Mouse (Mus musculus) ES-Bruce4 (cell line): ENCODE results near the gene Acsl5. TPM values are rescaled to one million over a fixed set of nuclear protein-coding genes. Genes with fewer than 3 reads are reported as not detected.

Experiments
- H3K27ac ChIP-seq: 2 replicates; pipeline ENCODE4 v1.5.1; 2012; ENCODE audit warnings: low read length, inconsistent platforms; ENCODE audit not compliant: insufficient read depth
- H3K27me3 ChIP-seq: 2 replicates; pipeline ENCODE4 v1.6.1; 2012; ENCODE audit warnings: mild to moderate bottlenecking, low read length, inconsistent platforms; ENCODE audit not compliant: control insufficient read depth, poor library complexity, insufficient read depth, severe bottlenecking
- H3K36me3 ChIP-seq: 2 replicates; pipeline ENCODE4 v1.6.1; 2012; ENCODE audit warnings: inconsistent platforms, mild to moderate bottlenecking, low read length, moderate library complexity; ENCODE audit not compliant: control insufficient read depth, poor library complexity, insufficient read depth, severe bottlenecking
- H3K4me1 ChIP-seq: one replicate; pipeline ENCODE4 v1.8.1; 2011; ENCODE audit warnings: low read length; ENCODE audit not compliant: control insufficient read depth, insufficient read depth
- H3K4me3 ChIP-seq: 2 replicates; pipeline ENCODE4 v1.5.1; 2011; ENCODE audit warnings: low read depth, mild to moderate bottlenecking, low read length
- H3K9ac ChIP-seq: 2 replicates; pipeline ENCODE4 v1.6.1; 2012; ENCODE audit warnings: low read depth, mild to moderate bottlenecking, inconsistent platforms; ENCODE audit not compliant: poor library complexity, severe bottlenecking
- H3K9me3 ChIP-seq: replicated peaks from 2 replicates; pipeline ENCODE4 v1.6.1; 2012; ENCODE audit warnings: mild to moderate bottlenecking, low read length, inconsistent platforms; ENCODE audit not compliant: control insufficient read depth, poor library complexity, insufficient read depth, severe bottlenecking
- CTCF ChIP-seq: IDR thresholded peaks from one replicate; pipeline ENCODE4 v1.8.1; 2011; ENCODE audit warnings: low read depth, low read length
- EP300 ChIP-seq: IDR thresholded peaks from 2 replicates; pipeline ENCODE4 v1.6.1; 2011; ENCODE audit warnings: low read depth, low read length; ENCODE audit not compliant: insufficient read depth
- POLR2A ChIP-seq: IDR thresholded peaks from one replicate; pipeline ENCODE4 v1.8.1; 2011; ENCODE audit warnings: low read length; ENCODE audit not compliant: insufficient read depth
- polyA plus RNA-seq: library from polyadenylated mRNA; stranded (reverse); fragments of >200 nt; gene quantifications from 2 replicates; pipeline ENCODE4 v1.2.4, GENCODE M21; 2011; ENCODE audit warnings: low read depth; ENCODE audit not compliant: missing spikeins, insufficient read depth, insufficient read length

Gene Acsl5
- polyA plus RNA-seq, 1 experiment: 22.0 TPM

DNA sequence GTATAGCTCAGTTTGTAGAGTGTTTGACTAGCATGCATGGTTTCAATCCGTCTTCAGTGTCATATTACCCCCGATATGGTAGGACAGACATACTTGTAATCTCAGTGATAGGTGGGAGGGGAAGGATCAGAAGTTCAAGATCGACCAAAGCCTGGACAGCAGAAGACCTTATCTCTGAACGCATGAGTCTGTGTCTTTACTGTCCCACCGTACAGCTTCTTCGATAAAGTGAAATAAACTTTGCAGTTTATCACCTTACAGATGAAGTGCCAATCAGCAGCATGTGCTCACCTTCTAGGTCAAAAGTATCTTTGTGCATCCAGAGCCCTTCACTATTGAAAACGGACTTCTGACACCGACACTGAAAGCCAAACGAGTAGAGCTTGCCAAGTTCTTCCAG is 43.3 kb downstream of the Acsl5 start:
- TF ChIP-seq EP300 (no peak), POLR2A (no peak), CTCF (no peak)
- H3K9me3 ChIP-seq: no peaks in the 10 kb centered on the region
- no peak overlapping the region for H3K27ac ChIP-seq
- no peaks in the 10 kb centered on the region for H3K27me3 ChIP-seq
- no peak overlapping the region for H3K4me3 ChIP-seq
- H3K4me1 ChIP-seq: no peaks in the 10 kb centered on the region
- no peak overlapping the region for H3K9ac ChIP-seq
- peaks cover 15% of the 10 kb centered on the region for H3K36me3 ChIP-seq

DNA sequence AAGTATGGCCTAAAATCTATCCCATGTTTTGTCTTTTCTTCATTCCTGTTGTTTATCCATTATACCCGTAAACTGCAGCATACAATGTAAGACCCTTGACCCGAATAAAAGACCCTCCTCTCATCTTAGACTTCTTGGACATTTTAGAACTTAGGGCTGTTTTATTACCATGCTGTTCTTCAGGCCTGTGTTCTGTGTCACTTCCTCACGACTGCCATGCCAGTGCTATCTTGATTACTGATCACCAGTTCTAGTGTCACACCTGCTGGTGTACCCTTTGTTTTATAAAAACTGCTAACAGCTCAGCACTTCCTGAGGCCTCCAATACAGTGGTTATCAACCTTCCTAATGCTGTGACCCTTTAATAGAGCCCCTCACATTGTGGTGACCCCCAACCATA is 43.8 kb downstream of the Acsl5 start:
- Histone ChIP-seq H3K9ac (no peak overlapping the region), H3K4me1 (no peaks in the 10 kb centered on the region), H3K9me3 (no peaks in the 10 kb centered on the region), H3K27ac (no peak overlapping the region), H3K36me3 (peaks cover 16% of the 10 kb centered on the region), H3K4me3 (no peak overlapping the region), H3K27me3 (no peaks in the 10 kb centered on the region)
- TF ChIP-seq CTCF: no peak

DNA sequence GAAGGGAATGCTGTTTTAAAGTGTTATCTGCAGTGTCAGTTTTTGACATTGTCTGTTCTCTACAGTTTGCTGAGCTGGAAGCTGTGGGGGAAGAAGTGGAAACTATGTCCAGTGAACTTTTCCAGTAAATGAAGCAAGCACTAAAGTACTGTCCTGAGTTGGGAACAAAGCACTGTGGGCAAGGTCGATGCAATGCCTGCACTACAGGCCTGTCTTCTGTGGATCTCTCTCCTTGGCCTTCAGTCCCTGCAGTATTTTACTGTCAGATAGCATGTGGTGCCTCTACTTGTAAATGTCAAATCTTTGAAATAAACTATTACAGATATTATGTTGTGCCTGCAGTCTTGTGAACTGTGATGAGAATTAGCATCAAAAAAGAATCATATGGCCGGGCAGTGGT is 44.6 kb downstream of the Acsl5 start:
- TF ChIP-seq CTCF: no peak
- TF ChIP-seq EP300: no peak
- TF ChIP-seq POLR2A: no peak
- Histone ChIP-seq H3K9me3 (no peaks in the 10 kb centered on the region), H3K4me3 (no peak overlapping the region), H3K27me3 (no peaks in the 10 kb centered on the region), H3K4me1 (no peaks in the 10 kb centered on the region), H3K9ac (no peak overlapping the region), H3K27ac (no peak overlapping the region), H3K36me3 (peaks cover 23% of the 10 kb centered on the region)

DNA sequence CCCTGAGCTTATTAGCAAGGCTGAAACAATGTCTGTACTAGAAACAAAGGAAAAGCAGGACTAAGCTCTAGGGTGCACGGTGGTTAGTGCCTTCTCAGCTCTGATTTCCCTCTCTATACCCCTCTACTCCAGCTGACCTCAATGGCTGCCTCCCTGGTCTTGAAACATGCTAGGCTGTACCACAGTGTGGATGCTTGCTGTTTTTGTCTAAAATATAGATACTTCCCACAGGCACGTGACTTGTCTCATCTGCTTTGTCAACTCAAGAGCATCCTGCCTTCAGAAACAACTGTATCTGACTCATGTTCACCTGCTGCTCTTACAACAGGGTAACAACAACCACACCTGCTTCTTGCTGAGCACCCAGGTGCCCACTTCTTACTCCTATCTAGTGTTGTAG is 45.8 kb downstream of the Acsl5 start:
- TF ChIP-seq POLR2A (no peak), EP300 (no peak), CTCF (no peak)
- H3K27ac ChIP-seq: no peak overlapping the region
- no peak overlapping the region for H3K4me3 ChIP-seq
- H3K9ac ChIP-seq: no peak overlapping the region
- peaks cover 29% of the 10 kb centered on the region for H3K36me3 ChIP-seq
- H3K4me1 ChIP-seq: no peaks in the 10 kb centered on the region
- H3K27me3 ChIP-seq: no peaks in the 10 kb centered on the region
- no peaks in the 10 kb centered on the region for H3K9me3 ChIP-seq

DNA sequence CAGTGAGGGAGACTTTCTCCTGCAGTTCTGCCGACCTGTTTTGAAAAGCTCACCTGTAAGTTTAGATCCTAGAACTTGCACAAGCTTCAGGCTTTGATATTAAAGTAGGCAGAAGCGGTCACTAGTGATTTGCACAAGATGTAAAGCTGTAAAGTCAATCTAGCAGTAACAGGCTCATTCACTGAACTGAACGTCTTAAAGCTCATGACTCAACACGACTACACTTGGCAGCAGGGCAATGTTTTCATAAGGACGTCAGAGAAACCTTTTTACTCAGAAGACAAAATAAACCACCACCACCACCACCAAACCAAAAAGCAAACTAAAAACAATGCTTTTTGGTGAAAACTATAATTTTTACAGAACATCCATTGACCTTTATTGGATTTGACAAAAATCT is 46.2 kb downstream of the Acsl5 start:
- H3K4me1 ChIP-seq: no peaks in the 10 kb centered on the region
- peaks cover 33% of the 10 kb centered on the region for H3K36me3 ChIP-seq
- no peak overlapping the region for H3K9ac ChIP-seq
- no peak overlapping the region for H3K27ac ChIP-seq
- TF ChIP-seq POLR2A: no peak
- TF ChIP-seq EP300: no peak
- TF ChIP-seq CTCF: no peak
- no peaks in the 10 kb centered on the region for H3K27me3 ChIP-seq
- no peaks in the 10 kb centered on the region for H3K9me3 ChIP-seq
- no peak overlapping the region for H3K4me3 ChIP-seq

DNA sequence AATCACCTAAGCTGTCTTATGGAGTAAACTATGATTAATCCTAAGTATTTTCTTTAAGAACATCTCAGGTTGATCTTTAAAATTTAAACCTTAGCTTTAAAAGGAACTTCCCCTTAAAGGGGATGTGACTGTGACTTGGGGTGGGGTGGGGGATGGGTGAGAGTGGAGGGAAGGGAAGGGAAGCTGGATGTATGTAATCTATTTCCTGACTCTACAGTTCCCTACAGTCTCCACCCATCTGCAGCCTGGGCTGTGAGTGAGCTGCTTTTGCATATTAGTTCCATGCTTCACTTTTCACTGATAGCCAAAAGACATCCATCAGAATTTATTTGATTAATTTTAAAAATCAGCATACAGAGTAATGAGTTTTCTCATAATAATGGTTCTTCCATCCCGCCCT is 47.6 kb downstream of the Acsl5 start:
- peaks cover 45% of the 10 kb centered on the region for H3K36me3 ChIP-seq
- no peaks in the 10 kb centered on the region for H3K4me1 ChIP-seq
- H3K27me3 ChIP-seq: no peaks in the 10 kb centered on the region
- TF ChIP-seq EP300 (no peak), POLR2A (no peak), CTCF (no peak)
- no peak overlapping the region for H3K9ac ChIP-seq
- H3K27ac ChIP-seq: no peak overlapping the region
- no peaks in the 10 kb centered on the region for H3K9me3 ChIP-seq
- H3K4me3 ChIP-seq: no peak overlapping the region

DNA sequence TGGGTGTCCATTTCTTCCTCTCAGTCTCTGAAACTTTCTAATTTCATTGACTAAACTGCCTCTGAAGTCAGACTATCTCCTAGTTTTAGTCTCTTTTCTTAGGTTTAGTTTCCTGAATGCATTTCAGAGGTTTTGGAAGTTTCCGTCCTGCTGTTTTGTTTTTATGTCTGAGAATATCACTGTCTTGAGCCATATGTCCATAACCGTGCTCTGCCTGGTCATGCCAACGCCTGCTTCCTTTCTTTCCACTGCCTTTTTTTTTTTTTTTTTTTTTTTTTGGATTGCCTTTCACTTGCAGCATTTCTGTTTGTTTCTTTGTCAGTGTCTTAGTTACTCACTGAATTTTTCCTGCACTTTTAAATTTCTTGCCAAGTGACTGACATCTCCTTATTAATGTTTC is 48.8 kb downstream of the Acsl5 start:
- no peaks in the 10 kb centered on the region for H3K9me3 ChIP-seq
- H3K4me3 ChIP-seq: no peak overlapping the region
- no peak for TF ChIP-seq CTCF
- no peak for TF ChIP-seq EP300
- TF ChIP-seq POLR2A: no peak
- no peak overlapping the region for H3K27ac ChIP-seq
- H3K36me3 ChIP-seq: peaks cover 39% of the 10 kb centered on the region
- H3K4me1 ChIP-seq: no peaks in the 10 kb centered on the region
- H3K9ac ChIP-seq: no peak overlapping the region
- no peaks in the 10 kb centered on the region for H3K27me3 ChIP-seq
